Mouse (Mus musculus): Measurements from ENCODE around the gene Clstn3. TPM values are rescaled to one million over a fixed set of nuclear protein-coding genes. Genes with fewer than 3 reads are reported as not detected.

The Clstn3 gene
- total and polyA plus RNA-seq, 2 experiments from 2014 or later = 134 to 223 TPM

GRCm38 (mm10) chr6:124435173-124435572 is 29.4 kb downstream of the Clstn3 start:
- no peaks in the 10 kb centered on the region for H3K27me3 ChIP-seq (ENCODE audit: insufficient read depth, low read length)
- 85% methylated on average over 5 of the region's 5 CpGs for WGBS
- no peak for TF ChIP-seq CTCF (IDR thresholded peaks at IDR 0.05; ENCODE audit: low read depth)
- H3K9ac ChIP-seq = no peak overlapping the region
- ATAC-seq (no peak), DNase-seq (no peak)
- no peak overlapping the region for H3K4me3 ChIP-seq (ENCODE audit: low read depth, low read length)
- peaks cover 64% of the 10 kb centered on the region for H3K36me3 ChIP-seq (ENCODE audit: insufficient read depth)
- no peaks in the 10 kb centered on the region for H3K9me3 ChIP-seq (ENCODE audit: low read length)
- no peak overlapping the region for H3K4me2 ChIP-seq (ENCODE audit: low read depth)
- no peak overlapping the region for H3K27ac ChIP-seq (ENCODE audit: low read depth, low read length)
- no peaks in the 10 kb centered on the region for H3K4me1 ChIP-seq (ENCODE audit: insufficient read depth)

- Histone ChIP-seq H3K4me2 (ENCODE audit: low read depth) (no peak overlapping the region), H3K9ac (no peak overlapping the region), H3K27me3 (ENCODE audit: insufficient read depth, low read length) (no peaks in the 10 kb centered on the region), H3K4me1 (ENCODE audit: insufficient read depth) (no peaks in the 10 kb centered on the region), H3K27ac (ENCODE audit: low read depth, low read length) (no peak overlapping the region), H3K9me3 (ENCODE audit: low read length) (no peaks in the 10 kb centered on the region), H3K4me3 (ENCODE audit: low read depth, low read length) (no peak overlapping the region), H3K36me3 (ENCODE audit: insufficient read depth) (peaks cover 64% of the 10 kb centered on the region)
- DNase-seq (no peak), ATAC-seq (no peak)
- WGBS = 92% methylated on average over 8 of the region's 8 CpGs
- no peak for TF ChIP-seq CTCF (IDR thresholded peaks at IDR 0.05; ENCODE audit: low read depth)
Observed at GRCm38 (mm10) chr6:124433688-124434324, 30.8 kb downstream of the Clstn3 start.

GRCm38 (mm10) chr6:124430784-124431495 is 33.7 kb downstream of the Clstn3 start:
- Histone ChIP-seq H3K9ac (no peak overlapping the region), H3K4me2 (ENCODE audit: low read depth) (no peak overlapping the region), H3K27me3 (ENCODE audit: insufficient read depth, low read length) (no peaks in the 10 kb centered on the region), H3K4me3 (ENCODE audit: low read depth, low read length) (no peak overlapping the region), H3K36me3 (ENCODE audit: insufficient read depth) (peaks cover 36% of the 10 kb centered on the region), H3K27ac (ENCODE audit: low read depth, low read length) (no peak overlapping the region), H3K9me3 (ENCODE audit: low read length) (no peaks in the 10 kb centered on the region), H3K4me1 (ENCODE audit: insufficient read depth) (peaks cover 5% of the 10 kb centered on the region; the same call in 1 of the 2 replicates)
- WGBS = 48% methylated on average over 8 of the region's 8 CpGs
- ATAC-seq = no peak
- DNase-seq = no peak
- no peak for TF ChIP-seq CTCF (IDR thresholded peaks at IDR 0.05; ENCODE audit: low read depth)

DNA sequence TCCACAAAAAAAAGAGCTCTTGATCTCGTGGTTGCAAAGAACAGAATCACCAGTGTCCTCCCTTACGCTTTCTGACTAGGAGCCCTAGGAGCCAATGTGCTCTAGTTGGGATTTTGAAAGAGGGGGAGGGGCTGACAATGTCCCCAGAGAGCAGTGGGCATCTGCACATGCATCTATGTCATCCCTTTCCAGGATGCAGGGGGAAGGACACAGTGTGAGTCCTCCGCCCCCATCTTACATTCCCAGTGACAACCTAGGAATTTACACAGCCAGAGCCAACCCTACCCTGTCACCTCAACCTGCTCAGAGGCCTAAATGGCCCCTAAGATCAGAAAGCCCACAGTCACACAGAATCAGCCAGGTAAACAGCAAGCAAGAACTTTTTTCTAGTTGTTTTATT is 34.2 kb downstream of the Clstn3 start:
- DNase-seq (no peak), ATAC-seq (no peak)
- Histone ChIP-seq H3K4me2 (ENCODE audit: low read depth) (no peak overlapping the region), H3K27me3 (ENCODE audit: insufficient read depth, low read length) (no peaks in the 10 kb centered on the region), H3K27ac (ENCODE audit: low read depth, low read length) (no peak overlapping the region), H3K4me1 (ENCODE audit: insufficient read depth) (peaks cover 5% of the 10 kb centered on the region; the same call in 1 of the 2 replicates), H3K4me3 (ENCODE audit: low read depth, low read length) (no peak overlapping the region), H3K36me3 (ENCODE audit: insufficient read depth) (peaks cover 31% of the 10 kb centered on the region), H3K9ac (no peak overlapping the region), H3K9me3 (ENCODE audit: low read length) (no peaks in the 10 kb centered on the region)
- TF ChIP-seq CTCF (IDR thresholded peaks at IDR 0.05; ENCODE audit: low read depth) = no peak
- WGBS = 73% methylated on average over 3 of the region's 3 CpGs

DNA sequence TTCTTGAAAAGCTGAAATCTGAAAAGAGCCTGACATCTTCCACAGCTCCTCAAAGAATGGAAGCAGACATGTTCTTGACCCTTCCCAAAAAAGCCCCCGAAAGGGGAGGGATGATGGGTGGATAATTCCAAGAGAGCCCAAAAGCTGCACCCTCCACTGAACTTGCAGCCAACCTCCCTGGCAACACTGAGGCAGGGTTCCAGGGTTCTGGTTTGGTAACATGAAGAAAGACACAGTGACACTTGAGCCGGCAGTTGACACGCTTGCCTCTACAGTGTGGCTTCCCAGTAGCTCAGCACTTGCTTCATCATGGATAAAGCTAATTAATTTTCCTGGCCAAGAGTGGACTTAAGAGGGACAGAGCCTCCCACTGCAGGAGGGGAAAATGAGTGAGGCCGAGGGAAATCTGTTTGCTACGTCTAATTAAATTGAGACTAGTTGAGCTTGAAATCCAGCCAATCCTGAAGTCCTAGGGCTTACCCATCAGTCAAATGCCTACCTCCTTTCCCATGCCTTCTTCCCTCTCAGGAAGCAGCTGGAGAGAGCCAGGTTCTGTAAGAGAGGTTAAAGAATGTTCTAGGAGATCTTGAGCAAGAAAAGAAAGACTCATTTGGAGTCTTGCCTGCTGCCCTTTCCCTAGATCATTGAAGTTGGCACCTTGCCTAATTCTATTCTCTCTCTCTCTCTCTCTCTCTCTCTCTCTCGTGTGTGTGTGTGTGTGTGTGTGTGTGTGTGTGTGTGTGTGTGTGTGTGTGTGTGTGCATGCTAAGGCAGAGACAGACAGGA is 36.6 kb downstream of the Clstn3 start:
- Histone ChIP-seq H3K4me2 (ENCODE audit: low read depth) (no peak overlapping the region), H3K4me1 (ENCODE audit: insufficient read depth) (peaks cover 5% of the 10 kb centered on the region; the same call in 1 of the 2 replicates), H3K4me3 (ENCODE audit: low read depth, low read length) (no peak overlapping the region), H3K27ac (ENCODE audit: low read depth, low read length) (peak overlapping the region; percentile 29), H3K36me3 (ENCODE audit: insufficient read depth) (peaks cover 17% of the 10 kb centered on the region), H3K9ac (no peak overlapping the region), H3K27me3 (ENCODE audit: insufficient read depth, low read length) (no peaks in the 10 kb centered on the region), H3K9me3 (ENCODE audit: low read length) (no peaks in the 10 kb centered on the region)
- DNase-seq (peak; percentile 19), ATAC-seq (no peak)
- 28% methylated on average over 6 of the region's 6 CpGs for WGBS
- no peak for TF ChIP-seq CTCF (IDR thresholded peaks at IDR 0.05; ENCODE audit: low read depth)

DNA sequence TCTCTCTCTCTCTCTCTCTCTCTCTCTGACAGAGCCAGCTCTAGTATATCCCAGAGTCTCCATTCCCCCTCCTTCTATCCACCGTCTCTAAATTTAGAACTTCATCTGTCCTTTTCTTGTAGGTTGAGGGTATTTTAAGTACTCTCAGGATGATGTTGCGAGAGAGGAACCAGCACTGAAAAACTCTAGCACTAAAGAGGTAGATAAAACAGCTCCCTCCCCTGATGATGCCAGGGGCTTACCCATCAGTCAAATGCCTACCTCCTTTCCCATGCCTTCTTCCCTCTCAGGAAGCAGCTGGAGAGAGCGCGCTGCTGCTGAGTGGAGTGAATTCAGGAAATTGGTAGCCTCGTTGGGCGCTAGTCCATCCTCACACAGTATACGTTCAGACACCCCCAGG is 37.3 kb downstream of the Clstn3 start:
- Histone ChIP-seq H3K9me3 (ENCODE audit: low read length) (no peaks in the 10 kb centered on the region), H3K27ac (ENCODE audit: low read depth, low read length) (peak overlapping the region; percentile 29; the same call in 1 of the 2 replicates), H3K4me3 (ENCODE audit: low read depth, low read length) (no peak overlapping the region), H3K9ac (no peak overlapping the region), H3K27me3 (ENCODE audit: insufficient read depth, low read length) (no peaks in the 10 kb centered on the region), H3K36me3 (ENCODE audit: insufficient read depth) (peaks cover 14% of the 10 kb centered on the region; the same call in 1 of the 2 replicates), H3K4me2 (ENCODE audit: low read depth) (no peak overlapping the region), H3K4me1 (ENCODE audit: insufficient read depth) (peaks cover 5% of the 10 kb centered on the region; the same call in 1 of the 2 replicates)
- DNase-seq = peak; percentile 24
- ATAC-seq = peak; percentile 44
- no peak for TF ChIP-seq CTCF (IDR thresholded peaks at IDR 0.05; ENCODE audit: low read depth)
- 67% methylated on average over 7 of the region's 7 CpGs for WGBS
